Comparison of ENCODE assay signal across 8 mouse cellular contexts in genomic region chr16:35000923-35001560, GRCm38 (mm10). TPM values are rescaled to one million over a fixed set of nuclear protein-coding genes. Genes with fewer than 3 reads are reported as not detected.
DNase-seq lines count a peak whose midpoint lies in the region; ATAC-seq and TF ChIP-seq lines count a peak whose summit lies in the region.

No protein-coding gene starts in this region.

- H3K4me1 ChIP-seq in limb, embryonic 11.5 days (ENCODE audit: control insufficient read depth, insufficient read depth, low read length), result no peaks in the 10 kb centered on the region; the same call in 1 of the 2 replicates

- intact Hi-C loops in gastrocnemius, adult 2 months (cut with DNase I), result no loop called here
- intact Hi-C loops in gastrocnemius, postnatal 36 days (cut with DNase I), result no loop called here

- DNase-seq in gastrocnemius, adult 2 months, result peak; percentile 41
- no peak for DNase-seq in gastrocnemius, postnatal 36 days
- peak; percentile 41 for DNase-seq in urinary bladder, postnatal 14 days (ENCODE audit: low spot score)
- no peak for DNase-seq in urinary bladder, adult 2 months (ENCODE audit: low spot score)
- peak; percentile 34 for DNase-seq in limb, embryonic 11.5 days (ENCODE audit: low spot score)
- no peak for DNase-seq in T-cell, adult 2 months (ENCODE audit: low spot score)
- no peak for DNase-seq in ovary, postnatal 14 days (ENCODE audit: low spot score)
- DNase-seq in layer of hippocampus, adult 9-10 months (ENCODE audit: low spot score), result no peak

- H3K4me2 ChIP-seq in limb, embryonic 11.5 days (ENCODE audit: low read depth, severe bottlenecking), result peak overlapping the region; percentile 8; the same call in 1 of the 2 replicates

- no peaks in the 10 kb centered on the region for H3K36me3 ChIP-seq in limb, embryonic 11.5 days (ENCODE audit: control insufficient read depth, insufficient read depth, low read length)

- TF ChIP-seq CTCF in gastrocnemius, adult 2 months (IDR thresholded peaks at IDR 0.05), result no peak

- no peak for ATAC-seq in limb, embryonic 11.5 days (ENCODE audit: insufficient number of reproducible peaks, low FRiP score, low TSS enrichment, low read depth)

- H3K27me3 ChIP-seq in limb, embryonic 11.5 days (ENCODE audit: control insufficient read depth, insufficient read depth, low read length), result 0 out of 2 replicates have a peak, but pooled peaks cover 5% of the 10 kb centered on the region

- WGBS in limb, embryonic 11.5 days, result 3% methylated on average over 10 of the region's 10 CpGs

- H3K27ac ChIP-seq in gastrocnemius, adult 2 months, result no peak overlapping the region
- H3K27ac ChIP-seq in limb, embryonic 11.5 days (replicated peaks; ENCODE audit: low read depth, low read length), result no peak overlapping the region

- H3K4me3 ChIP-seq in gastrocnemius, adult 2 months, result no peak overlapping the region
- no peak overlapping the region for H3K4me3 ChIP-seq in limb, embryonic 11.5 days (ENCODE audit: low read depth, low read length)

- no peaks in the 10 kb centered on the region for H3K9me3 ChIP-seq in limb, embryonic 11.5 days (ENCODE audit: control insufficient read depth, low read length)

- no peak overlapping the region for H3K9ac ChIP-seq in limb, embryonic 11.5 days (ENCODE audit: low read length)

RNA-seq across cellular contexts. Expression of gene Hacd2, which starts 21.2 kb away (rescaled TPM):
- 1 to 10 TPM; 1.8 TPM for total RNA-seq in gastrocnemius, adult 2 months (2021)
- 1 to 10 TPM; 2.7 to 3.2 TPM for total RNA-seq in gastrocnemius, postnatal 36 days (2021)
- 143 and 190 TPM in 2 replicates for polyA plus RNA-seq in urinary bladder, adult 2 months (2012; rRNA removed)
- 37.0 and 40.0 TPM in 2 replicates for polyA plus RNA-seq in limb, embryonic 11.5 days (2014; fragmentation: Nextera tagmentation; extraction: Ambion mirVana)

Comparison
In these comparisons a context has a peak if more than half of its experiments do, and no peak if none do; other contexts are left out.
1. DNase-seq: peak in gastrocnemius, adult 2 months (single experiment), urinary bladder, postnatal 14 days (single experiment) and limb, embryonic 11.5 days (single experiment); none in gastrocnemius, postnatal 36 days (0 of 2), urinary bladder, adult 2 months (single experiment), T-cell, adult 2 months (single experiment), ovary, postnatal 14 days (single experiment) and layer of hippocampus, adult 9-10 months (single experiment).